Mouse (Mus musculus) urinary bladder, postnatal 0 days (tissue): Measurements from ENCODE around the gene Pate4. TPM values are rescaled to one million over a fixed set of nuclear protein-coding genes. Genes with fewer than 3 reads are reported as not detected.

Experiments used
- polyA plus RNA-seq: library from polyadenylated mRNA; unstranded; fragments of >200 nt; fragmentation: Nextera tagmentation; extraction: Ambion mirVana; gene quantifications from 2 replicates; pipeline ENCODE4 v1.2.1, GENCODE M21; 2015

Pate4 gene
- polyA plus RNA-seq = not detected in 2 replicates

GRCm38 (mm10) chr9:35611841-35612240 lies at the start of gene Pate4:
Gene Pate4, minus strand, starts transcription at chr9:35611941.

GRCm38 (mm10) chr9:35648102-35648501 lies 36.4 kb upstream of the Pate4 start, which contains the start of gene Pate3:
Gene Pate3, minus strand, starts transcription at chr9:35648202.

GRCm38 (mm10) chr9:35569571-35570534 lies 41.9 kb downstream of the Pate4 start, which contains the start of the genes Pate2 and Hyls1:
Gene Pate2, plus strand, starts transcription at chr9:35570284.
Gene Hyls1, minus strand, starts transcription at chr9:35570398.

GRCm38 (mm10) chr9:35558257-35559008 lies 53.3 kb downstream of the Pate4 start, which contains the start of the genes Ddx25 and Pus3:
Gene Ddx25, minus strand, starts transcription at chr9:35558528.
Gene Pus3, plus strand, starts transcription at chr9:35558595.

Other genes with a start within 250 kb of the Pate4 start
- gene Cdon, start 190.8 kb downstream of the Pate4 start, polyA plus RNA-seq = 3.1 and 3.9 TPM in 2 replicates
- gene Gm1113, start 93.7 kb downstream of the Pate4 start, polyA plus RNA-seq = not detected in 2 replicates
- gene Ddx25, start 53.4 kb downstream of the Pate4 start, polyA plus RNA-seq = 0.17 and 0.27 TPM in 2 replicates
- 8.0 and 8.3 TPM in 2 replicates for gene Pus3, start 53.3 kb downstream of the Pate4 start, polyA plus RNA-seq
- gene Pate2, start 41.7 kb downstream of the Pate4 start, polyA plus RNA-seq = 0.28 and 0.31 TPM in 2 replicates
- gene Hyls1, start 41.5 kb downstream of the Pate4 start, polyA plus RNA-seq = 3.4 and 4.2 TPM in 2 replicates
- not detected in 2 replicates for gene Pate3, start 36.3 kb upstream of the Pate4 start, polyA plus RNA-seq
- gene Pate1, start 75.4 kb upstream of the Pate4 start, polyA plus RNA-seq = not detected in 2 replicates
- gene Gm17677, start 129.1 kb upstream of the Pate4 start, polyA plus RNA-seq = not detected in 2 replicates
- not detected in 2 replicates for gene Gm17727, start 166.2 kb upstream of the Pate4 start, polyA plus RNA-seq
- gene Gm27235, start 178.2 kb upstream of the Pate4 start, polyA plus RNA-seq = not detected in 2 replicates
- not detected in 2 replicates for gene D730048I06Rik, start 178.2 kb upstream of the Pate4 start, polyA plus RNA-seq
- gene 9230110F15Rik, start 232.2 kb upstream of the Pate4 start, polyA plus RNA-seq = not detected in 2 replicates